Mouse (Mus musculus) bone marrow macrophage, adult 2 months (primary cell): ENCODE data around the gene Rep15.

Experiments used
- CTCF ChIP-seq: IDR thresholded peaks from 2 replicates; pipeline ENCODE4 v1.5.1; 2012; ENCODE audit warnings: low read depth, mild to moderate bottlenecking, low read length, moderate library complexity
- POLR2A ChIP-seq: IDR thresholded peaks from 2 replicates; pipeline ENCODE4 v1.6.1; 2012; ENCODE audit warnings: mild to moderate bottlenecking, low read depth, low read length, borderline replicate concordance

DNA sequence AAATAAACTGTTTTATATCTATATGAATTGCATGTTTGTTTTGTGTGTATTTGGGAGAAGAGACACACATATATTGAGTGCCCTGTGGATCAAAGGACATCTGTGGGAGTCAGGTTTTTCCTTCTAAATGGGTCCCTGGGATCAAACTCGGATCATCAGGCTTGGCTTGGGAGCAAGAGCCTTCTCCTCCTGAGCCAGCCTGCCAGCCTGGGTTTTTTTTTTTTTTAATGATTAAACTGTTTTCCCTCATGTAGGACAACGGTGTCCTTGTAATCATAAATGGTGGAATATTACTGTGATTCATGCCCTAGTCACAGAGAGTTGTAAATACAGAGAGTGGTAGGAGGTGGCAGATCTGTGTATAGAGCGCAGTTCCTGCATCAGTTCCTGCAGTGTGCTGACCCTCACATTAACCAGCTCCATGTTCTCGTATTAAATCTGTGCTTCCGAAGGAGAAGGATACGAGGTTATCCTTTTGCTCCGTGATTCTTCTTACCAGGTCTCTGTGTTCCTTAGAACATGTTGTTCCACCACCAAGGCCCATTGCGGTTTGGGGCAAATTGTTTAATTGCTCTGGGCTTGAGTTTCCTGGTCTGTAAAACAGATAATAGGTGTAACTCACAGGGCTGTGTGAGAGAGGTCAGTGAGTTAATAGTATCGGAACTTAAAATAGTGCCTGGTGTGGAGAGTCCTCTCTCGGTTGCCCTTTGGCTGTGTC, 32.0 kb downstream of the Rep15 start:
- TF ChIP-seq CTCF (no peak), POLR2A (no peak)
